Mouse (Mus musculus) mesoderm, embryonic 11.5 days (tissue): ENCODE data around the gene AW146154.
A peak's percentile ranks its signal among the peaks of the same experiment; 100 is the strongest.
"Not testable (repeated sequence)": the region's sequence is repeated elsewhere in the genome, so short reads cannot be mapped to it uniquely, and the experiment has no call there.

ENCODE experiments used
- DNase-seq: peaks from one replicate; pipeline ENCODE4 v3.0.0-alpha.2; 2012; ENCODE audit warnings: low read depth, low spot score

Gene AW146154

DNA sequence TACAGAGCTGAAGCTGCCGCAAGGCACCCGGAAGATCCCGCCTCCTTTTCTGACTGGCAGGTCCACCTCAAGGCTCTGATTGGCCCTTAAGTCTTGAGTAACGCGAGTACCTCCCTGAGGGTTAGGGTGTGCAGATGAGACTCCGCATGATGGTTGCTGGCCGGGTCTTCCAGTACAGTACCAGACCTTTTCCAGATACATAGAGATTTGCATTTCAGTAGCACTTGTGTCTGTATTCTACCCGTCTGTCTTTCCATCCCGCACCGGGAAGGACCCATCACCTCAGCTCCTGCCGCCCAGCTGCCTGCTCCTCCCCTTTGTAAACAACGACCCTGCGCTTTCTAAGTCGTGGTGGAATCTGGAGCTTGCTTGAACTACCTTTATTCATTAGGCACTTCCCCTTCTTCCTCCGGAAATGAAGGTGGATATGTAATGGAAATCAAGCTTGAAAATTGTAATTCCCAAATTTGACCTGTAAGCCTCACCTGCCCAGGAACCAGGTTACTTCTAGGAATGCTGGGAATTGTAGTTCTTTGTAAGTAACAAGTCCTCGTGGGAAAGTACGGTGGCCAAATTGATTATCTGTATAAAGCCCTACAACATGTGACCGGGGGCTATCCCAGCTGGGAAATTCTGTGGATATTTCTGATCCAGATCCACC is at the start of gene AW146154, which contains the start of gene Gm20449:
Gene AW146154 (minus strand): TSS at position 502 of the 661 bp plus-strand sequence.
Gene Gm20449 (minus strand): TSS at position 29 of the 661 bp plus-strand sequence.
- peak; percentile 89 for DNase-seq

DNA sequence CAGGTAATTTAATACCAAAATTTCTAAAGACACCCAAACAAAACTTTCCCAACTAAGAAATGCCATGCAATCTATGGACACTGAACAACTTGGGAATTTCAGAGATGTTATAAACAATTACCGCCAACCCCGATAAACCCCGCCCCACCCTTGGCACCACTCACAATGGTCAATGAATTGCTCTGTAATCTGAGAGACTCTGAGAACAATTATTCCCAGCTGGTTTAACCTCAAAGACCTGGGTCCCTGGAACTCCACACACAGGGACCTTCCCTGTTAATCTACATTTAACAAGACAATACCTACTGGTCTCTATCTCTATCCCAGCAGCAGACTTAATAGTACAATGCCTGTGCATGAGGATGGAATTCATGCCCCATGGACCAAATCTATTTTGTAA is 13.0 kb upstream of the AW146154 start:
- no peak for DNase-seq

DNA sequence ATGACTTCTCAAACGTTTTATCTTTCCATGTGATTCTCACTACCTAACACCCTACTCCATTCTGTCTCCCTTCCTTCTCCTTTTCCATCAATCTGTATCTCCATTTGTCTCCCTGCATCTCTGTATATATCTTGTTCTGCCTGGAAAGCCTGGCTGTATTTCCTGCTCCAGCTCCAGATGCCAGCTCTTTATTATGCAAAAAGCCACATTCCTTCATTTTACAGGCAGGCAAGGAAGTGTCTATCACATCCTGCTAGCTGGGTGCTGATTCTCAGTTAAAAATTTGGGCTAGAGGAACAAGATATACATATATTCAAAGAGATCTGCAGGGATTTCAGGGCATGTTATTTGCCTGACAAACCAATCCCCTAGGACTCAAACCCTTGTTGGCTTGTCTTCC is 12.5 kb upstream of the AW146154 start:
- DNase-seq: no peak

DNA sequence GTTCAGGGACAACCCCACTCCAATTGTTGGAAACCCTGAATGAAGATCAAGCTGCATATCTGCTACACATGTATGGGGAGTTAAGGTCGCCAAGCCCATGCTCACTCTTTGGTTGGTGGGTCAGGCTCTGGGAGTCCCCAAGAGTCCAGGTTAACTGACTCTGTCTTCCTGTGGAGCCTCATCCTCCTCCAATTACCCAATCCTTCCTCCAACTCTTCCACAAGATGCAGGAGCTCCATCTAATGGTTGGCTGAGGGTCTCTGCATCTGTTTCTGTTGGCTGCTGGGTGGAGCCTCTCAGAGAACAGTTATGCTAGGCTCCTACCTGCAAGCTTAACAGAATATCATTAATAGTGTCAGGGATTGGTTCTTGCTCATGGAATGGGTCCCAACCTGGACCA is 2.7 kb upstream of the AW146154 start:
- no peak for DNase-seq

DNA sequence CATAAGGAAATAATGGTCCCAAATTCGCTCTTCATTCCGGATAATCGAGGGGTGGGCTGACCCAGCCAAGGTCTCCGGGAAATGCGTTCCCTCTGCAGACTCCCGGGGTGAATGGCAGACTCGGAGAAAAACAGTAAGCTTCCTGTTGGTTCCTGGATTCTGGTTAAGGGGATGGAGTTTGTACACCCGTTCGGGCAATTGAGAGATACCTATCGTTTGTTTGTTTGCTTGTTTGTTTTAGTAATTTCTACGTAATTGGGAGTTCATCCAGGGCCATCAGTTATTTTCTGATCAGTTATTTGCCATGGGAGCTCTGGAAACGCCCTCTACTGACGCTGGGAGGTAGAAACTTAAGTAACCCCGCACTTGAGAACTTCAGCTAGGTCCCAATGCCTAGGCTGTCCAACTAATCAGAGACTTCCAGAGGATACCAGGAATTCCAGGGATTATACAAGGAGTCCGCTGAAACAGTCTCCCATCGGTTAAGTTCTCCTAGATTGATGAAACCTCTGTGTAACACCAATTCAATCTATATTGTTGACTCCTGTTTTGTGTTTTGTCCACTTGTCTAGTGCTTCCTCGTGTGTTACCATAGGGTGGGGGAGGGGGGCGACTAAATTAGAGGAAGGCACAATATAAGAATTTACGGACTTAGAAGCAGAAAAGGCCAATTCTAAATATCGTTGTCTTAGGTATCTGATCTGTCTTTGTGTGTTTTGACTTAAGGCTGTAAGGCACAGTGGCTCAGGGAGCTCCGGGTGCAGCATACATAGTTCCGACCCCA is 653 bp upstream of the AW146154 start:
- DNase-seq: peak; percentile 37

DNA sequence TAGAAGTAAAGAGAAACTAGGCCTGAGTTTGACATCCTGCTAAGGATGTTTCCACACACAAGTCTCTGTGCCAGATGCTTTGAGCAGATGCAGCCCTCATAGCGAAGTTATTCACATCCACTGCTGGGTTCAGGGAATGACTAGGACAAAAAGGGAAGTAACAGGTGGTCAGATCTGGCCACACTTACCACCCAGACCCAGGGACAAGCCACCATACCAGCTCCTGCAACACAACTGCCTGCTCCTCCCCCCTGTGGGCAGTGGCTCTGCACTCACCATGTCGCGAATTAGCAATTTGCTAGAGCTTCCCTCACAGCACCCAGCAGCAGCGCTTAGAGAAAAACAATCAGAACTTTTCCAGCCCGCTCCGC is 687 bp downstream of the AW146154 start:
- not testable (repeated sequence) for DNase-seq

DNA sequence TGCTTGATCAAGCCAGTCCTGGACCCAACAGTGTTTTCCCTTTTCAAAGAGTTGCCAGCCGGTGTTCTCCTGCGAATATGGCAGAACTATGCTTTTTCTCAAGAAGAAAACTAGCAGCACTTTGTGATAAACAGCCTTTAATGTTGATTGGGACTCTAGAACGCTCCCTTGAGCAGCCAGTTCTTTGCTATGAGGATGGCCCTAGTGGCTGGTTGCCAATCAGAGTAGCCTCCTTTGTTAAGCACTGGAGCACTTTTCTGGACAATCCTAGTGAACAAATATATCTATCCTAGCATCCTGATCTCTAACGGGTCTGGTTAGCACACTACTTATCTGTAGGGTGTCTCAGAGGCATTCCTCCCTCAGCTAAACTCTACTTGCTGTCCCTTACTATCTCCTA is 1.2 kb downstream of the AW146154 start:
- DNase-seq: not testable (repeated sequence)

DNA sequence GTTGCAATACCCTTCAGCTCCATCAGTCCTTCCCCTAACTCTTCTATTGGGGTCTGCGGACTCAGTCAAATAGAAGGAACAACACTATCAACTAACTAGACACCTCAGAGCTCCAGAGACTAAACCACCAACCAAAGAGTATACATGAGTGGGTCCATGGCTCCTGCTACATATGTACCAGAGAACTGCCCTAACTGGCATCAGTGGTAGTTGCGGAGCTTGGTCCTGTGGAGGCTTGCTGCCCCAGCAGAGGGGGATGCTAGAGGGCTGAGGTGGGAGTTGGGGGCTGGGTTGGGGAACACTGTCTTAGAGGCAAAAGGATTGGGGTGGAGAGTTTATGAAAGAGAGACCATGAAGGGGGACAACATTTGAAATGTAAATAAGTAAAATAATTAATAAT is 1.8 kb downstream of the AW146154 start:
- no peak for DNase-seq

DNA sequence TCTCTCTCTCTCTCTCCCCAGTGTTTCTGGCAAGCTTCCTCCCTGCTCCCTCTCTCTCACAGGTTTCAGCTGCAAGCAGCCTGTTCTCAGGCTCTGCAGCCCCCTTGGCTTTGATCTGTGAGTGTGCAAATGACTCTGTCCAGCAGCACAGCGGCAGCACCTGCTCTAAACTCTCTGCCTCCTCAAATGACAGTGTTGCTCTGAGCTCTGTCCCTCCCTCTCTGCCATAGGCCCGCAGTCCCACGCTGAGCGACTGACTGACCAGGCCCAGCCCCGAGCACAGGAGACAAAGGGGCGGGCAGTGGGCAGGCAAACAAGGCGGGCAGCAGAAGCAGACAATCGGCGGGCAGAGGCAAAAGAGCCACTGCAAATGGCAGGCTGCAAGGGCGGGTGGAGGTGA is 47.8 kb downstream of the AW146154 start:
- DNase-seq: peak; percentile 12

DNA sequence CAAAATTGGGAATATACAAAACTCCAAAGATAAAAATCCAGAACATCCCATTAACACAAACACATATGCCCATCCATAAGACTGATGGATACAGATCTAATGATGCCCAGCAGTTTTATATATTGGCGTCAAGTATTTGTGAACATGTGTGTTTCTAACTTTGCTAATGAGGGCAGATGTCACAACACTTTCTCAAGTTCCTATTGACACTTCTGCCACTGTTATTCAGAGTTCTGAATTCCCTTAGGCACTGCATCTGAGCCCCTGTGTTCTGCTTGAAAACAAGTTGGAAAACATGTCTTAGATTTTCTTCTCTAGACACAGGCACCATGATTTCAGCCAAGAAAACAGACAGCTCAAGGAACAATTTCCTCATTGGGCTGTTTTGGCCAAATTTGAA is 51.1 kb downstream of the AW146154 start, which contains the start of gene Vmn2r57:
Gene Vmn2r57 (minus strand): TSS at position 101 of the 400 bp plus-strand sequence.
- not testable (repeated sequence) for DNase-seq
